Mouse (Mus musculus): ENCODE results near the gene Mllt11. TPM values are rescaled to one million over a fixed set of nuclear protein-coding genes. Genes with fewer than 3 reads are reported as not detected.

Gene Mllt11
- polyA plus RNA-seq, 1 experiment = 23.3 TPM

DNA sequence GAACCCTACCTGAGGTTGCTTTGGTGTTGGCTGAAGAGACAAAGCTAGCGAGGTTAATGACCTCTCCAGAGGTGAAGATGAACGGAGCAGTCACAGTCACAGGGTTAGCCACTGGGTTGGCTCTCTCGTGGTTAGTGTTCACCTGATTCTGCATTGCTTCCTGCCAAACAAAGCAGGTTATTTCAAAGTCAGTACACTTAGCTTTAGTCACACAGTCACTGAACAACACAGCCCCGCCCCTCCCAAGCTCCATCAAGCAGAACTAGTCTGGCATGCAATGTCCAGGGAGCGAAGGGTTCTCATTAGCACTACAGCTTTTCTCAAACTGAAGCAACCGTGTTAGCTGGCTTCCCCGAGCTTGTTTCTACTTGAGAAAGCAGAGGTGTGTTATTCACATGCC is 31.8 kb downstream of the Mllt11 start:
- TF ChIP-seq CTCF (IDR thresholded peaks at IDR 0.05; ENCODE audit: low read depth, low read length) (no peak), POLR2A (IDR thresholded peaks at IDR 0.05; ENCODE audit: borderline replicate concordance, low read depth, low read length) (no peak)
- Histone ChIP-seq H3K4me3 (ENCODE audit: insufficient read depth, low read length) (no peak overlapping the region), H3K4me1 (ENCODE audit: control insufficient read depth, insufficient read depth, low read length) (no peaks in the 10 kb centered on the region), H3K27ac (ENCODE audit: insufficient read depth, low read depth, low read length) (no peak overlapping the region)

- no peaks in the 10 kb centered on the region for H3K4me1 ChIP-seq (ENCODE audit: control insufficient read depth, insufficient read depth, low read length)
- no peak overlapping the region for H3K4me3 ChIP-seq (ENCODE audit: insufficient read depth, low read length)
- TF ChIP-seq POLR2A (IDR thresholded peaks at IDR 0.05; ENCODE audit: borderline replicate concordance, low read depth, low read length) (no peak), CTCF (IDR thresholded peaks at IDR 0.05; ENCODE audit: low read depth, low read length) (no peak)
- H3K27ac ChIP-seq (ENCODE audit: insufficient read depth, low read depth, low read length) = no peak overlapping the region
Measured at GRCm38 (mm10) chr3:95199101-95199500, 32.9 kb downstream of the Mllt11 start.

GRCm38 (mm10) chr3:95195772-95196171 is 36.2 kb downstream of the Mllt11 start:
- Histone ChIP-seq H3K27ac (ENCODE audit: insufficient read depth, low read depth, low read length) (no peak overlapping the region), H3K4me1 (ENCODE audit: control insufficient read depth, insufficient read depth, low read length) (no peaks in the 10 kb centered on the region), H3K4me3 (ENCODE audit: insufficient read depth, low read length) (no peak overlapping the region)
- no peak for TF ChIP-seq POLR2A (IDR thresholded peaks at IDR 0.05; ENCODE audit: borderline replicate concordance, low read depth, low read length)
- TF ChIP-seq CTCF (IDR thresholded peaks at IDR 0.05; ENCODE audit: low read depth, low read length) = no peak

DNA sequence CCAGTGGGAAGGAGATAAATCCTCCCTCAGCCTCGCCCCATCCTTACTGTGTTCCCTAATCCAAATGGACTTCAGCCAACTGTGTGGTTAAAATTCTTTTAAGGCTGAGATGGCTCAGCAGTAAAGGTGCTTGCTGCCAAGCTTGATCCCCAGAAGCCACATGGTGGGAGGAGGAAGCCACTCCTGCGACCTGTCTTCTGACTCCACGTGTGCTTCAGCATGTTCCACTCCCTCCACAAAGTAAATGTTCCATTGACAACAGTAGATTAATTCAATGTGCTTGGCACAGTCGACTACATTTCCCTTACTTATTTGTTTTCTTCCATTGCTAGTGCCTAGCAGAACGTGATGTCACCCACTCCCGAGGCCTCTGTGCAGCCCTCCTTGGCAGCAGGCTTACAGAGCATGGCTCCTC is 37.2 kb downstream of the Mllt11 start:
- TF ChIP-seq POLR2A (IDR thresholded peaks at IDR 0.05; ENCODE audit: borderline replicate concordance, low read depth, low read length) = no peak
- TF ChIP-seq CTCF (IDR thresholded peaks at IDR 0.05; ENCODE audit: low read depth, low read length) = no peak
- H3K4me3 ChIP-seq (ENCODE audit: insufficient read depth, low read length) = no peak overlapping the region
- no peak overlapping the region for H3K27ac ChIP-seq (ENCODE audit: insufficient read depth, low read depth, low read length)
- H3K4me1 ChIP-seq (ENCODE audit: control insufficient read depth, insufficient read depth, low read length) = no peaks in the 10 kb centered on the region

DNA sequence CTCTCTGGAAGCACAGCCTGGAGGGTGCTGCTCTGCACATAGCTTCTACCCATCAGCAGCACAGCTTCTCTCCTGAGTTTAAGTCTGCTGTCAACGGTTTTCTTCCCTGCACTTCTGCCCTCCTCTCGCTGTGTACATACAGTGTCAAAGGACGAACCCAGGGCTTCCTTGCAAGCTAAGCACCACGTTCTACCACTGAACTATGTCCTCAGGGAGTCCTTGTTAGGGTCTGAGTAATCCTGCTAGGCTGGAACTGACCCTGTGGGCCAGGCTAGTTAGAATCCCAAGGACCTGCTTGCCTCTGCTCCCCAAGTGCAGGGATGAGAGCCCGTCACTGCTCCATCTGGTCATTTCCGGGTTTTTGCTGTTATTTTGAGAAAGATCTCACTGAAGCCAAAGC is 45.1 kb downstream of the Mllt11 start:
- Histone ChIP-seq H3K4me1 (ENCODE audit: control insufficient read depth, insufficient read depth, low read length) (no peaks in the 10 kb centered on the region), H3K4me3 (ENCODE audit: insufficient read depth, low read length) (no peak overlapping the region), H3K27ac (ENCODE audit: insufficient read depth, low read depth, low read length) (no peak overlapping the region)
- TF ChIP-seq POLR2A (IDR thresholded peaks at IDR 0.05; ENCODE audit: borderline replicate concordance, low read depth, low read length) = no peak
- TF ChIP-seq CTCF (IDR thresholded peaks at IDR 0.05; ENCODE audit: low read depth, low read length) = no peak

DNA sequence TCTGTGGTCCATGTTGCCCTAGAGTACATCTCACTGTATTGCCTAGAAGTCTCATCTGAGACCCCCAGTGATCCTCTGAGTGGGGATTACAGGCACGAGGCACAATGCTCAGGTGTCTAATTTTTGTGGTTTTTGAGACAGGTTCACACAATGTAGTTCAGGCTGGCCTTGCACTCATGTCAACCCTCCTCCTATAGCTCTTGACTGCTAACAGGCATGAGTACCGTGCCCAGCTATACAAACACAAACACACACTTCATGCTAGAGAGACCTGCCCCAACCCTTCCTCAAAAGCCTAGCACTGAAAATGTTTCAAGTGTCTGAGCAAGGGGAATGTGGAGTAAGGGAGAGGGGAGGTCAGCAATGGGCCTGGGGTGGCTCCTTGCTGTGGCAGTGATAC is 45.9 kb downstream of the Mllt11 start:
- Histone ChIP-seq H3K27ac (ENCODE audit: insufficient read depth, low read depth, low read length) (no peak overlapping the region), H3K4me3 (ENCODE audit: insufficient read depth, low read length) (no peak overlapping the region), H3K4me1 (ENCODE audit: control insufficient read depth, insufficient read depth, low read length) (no peaks in the 10 kb centered on the region)
- no peak for TF ChIP-seq POLR2A (IDR thresholded peaks at IDR 0.05; ENCODE audit: borderline replicate concordance, low read depth, low read length)
- TF ChIP-seq CTCF (IDR thresholded peaks at IDR 0.05; ENCODE audit: low read depth, low read length) = no peak

DNA sequence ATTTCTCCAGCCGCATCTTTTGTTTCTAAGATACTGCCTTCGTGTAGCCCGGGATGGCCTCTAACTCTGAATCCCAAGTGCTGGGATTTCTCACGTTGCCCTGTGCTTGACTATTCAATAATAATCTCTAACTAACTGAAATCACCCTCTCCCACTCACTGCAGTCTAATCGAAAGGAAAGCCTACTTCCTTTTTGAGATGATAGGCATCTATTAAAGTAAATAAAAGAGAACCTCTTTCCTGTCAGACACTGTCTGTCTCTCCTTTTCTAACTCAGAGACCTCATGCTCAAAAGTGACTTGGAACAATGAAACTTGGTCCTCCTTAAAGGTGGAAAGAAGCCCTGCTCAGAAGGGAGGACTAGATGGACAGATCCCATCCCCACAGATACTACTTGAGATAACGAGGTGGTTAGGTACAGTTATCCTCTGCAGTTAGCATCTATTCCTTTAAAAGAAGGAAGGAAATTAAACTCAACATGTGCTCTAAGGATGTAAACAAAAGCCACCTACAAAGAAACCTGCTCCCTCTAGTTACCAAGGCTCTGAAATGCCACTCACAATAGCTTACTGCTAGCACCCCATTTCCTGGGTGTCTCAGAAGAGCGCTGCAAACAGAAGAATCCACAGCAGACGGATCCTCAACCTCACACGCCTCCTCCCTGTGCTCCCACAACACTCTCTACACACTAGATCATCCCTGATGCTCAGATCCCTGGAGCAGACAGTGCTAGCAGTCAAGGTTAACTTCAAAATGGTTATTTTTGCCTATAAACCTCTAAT is 47.0 kb downstream of the Mllt11 start:
- no peak overlapping the region for H3K27ac ChIP-seq (ENCODE audit: insufficient read depth, low read depth, low read length)
- no peak for TF ChIP-seq CTCF (IDR thresholded peaks at IDR 0.05; ENCODE audit: low read depth, low read length)
- no peak for TF ChIP-seq POLR2A (IDR thresholded peaks at IDR 0.05; ENCODE audit: borderline replicate concordance, low read depth, low read length)
- no peak overlapping the region for H3K4me3 ChIP-seq (ENCODE audit: insufficient read depth, low read length)
- no peaks in the 10 kb centered on the region for H3K4me1 ChIP-seq (ENCODE audit: control insufficient read depth, insufficient read depth, low read length)

DNA sequence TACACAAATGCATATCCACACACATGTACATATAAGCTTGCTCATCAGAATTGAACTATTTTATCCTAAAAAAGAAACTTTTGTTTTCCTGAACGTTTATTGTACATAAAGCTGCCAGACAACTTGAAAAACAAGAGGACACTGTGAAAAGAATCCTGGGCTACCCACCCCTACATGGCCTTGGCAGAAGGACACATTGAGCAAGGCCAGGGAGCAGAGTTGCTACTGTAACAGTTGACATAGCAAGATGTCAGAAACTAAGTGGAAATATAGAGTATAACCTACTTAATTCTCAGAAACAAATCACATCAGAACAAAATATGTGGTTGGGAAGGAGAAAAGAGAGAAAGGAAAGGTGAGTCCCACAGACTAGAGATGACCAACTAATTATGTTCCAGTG is 50.1 kb downstream of the Mllt11 start:
- TF ChIP-seq POLR2A (IDR thresholded peaks at IDR 0.05; ENCODE audit: borderline replicate concordance, low read depth, low read length) (no peak), CTCF (IDR thresholded peaks at IDR 0.05; ENCODE audit: low read depth, low read length) (no peak)

GRCm38 (mm10) chr3:95179890-95180289 is 52.1 kb downstream of the Mllt11 start:
- TF ChIP-seq CTCF (IDR thresholded peaks at IDR 0.05; ENCODE audit: low read depth, low read length) (no peak), POLR2A (IDR thresholded peaks at IDR 0.05; ENCODE audit: borderline replicate concordance, low read depth, low read length) (no peak)
- H3K4me1 ChIP-seq (ENCODE audit: control insufficient read depth, insufficient read depth, low read length) = no peaks in the 10 kb centered on the region
- no peak overlapping the region for H3K4me3 ChIP-seq (ENCODE audit: insufficient read depth, low read length)
- no peak overlapping the region for H3K27ac ChIP-seq (ENCODE audit: insufficient read depth, low read depth, low read length)

More for the DNA sequence above, 50.1 kb downstream of the Mllt11 start:
- no peaks in the 10 kb centered on the region for H3K4me1 ChIP-seq (ENCODE audit: control insufficient read depth, insufficient read depth, low read length)
- no peak overlapping the region for H3K4me3 ChIP-seq (ENCODE audit: insufficient read depth, low read length)
- H3K27ac ChIP-seq (ENCODE audit: insufficient read depth, low read depth, low read length) = no peak overlapping the region

DNA sequence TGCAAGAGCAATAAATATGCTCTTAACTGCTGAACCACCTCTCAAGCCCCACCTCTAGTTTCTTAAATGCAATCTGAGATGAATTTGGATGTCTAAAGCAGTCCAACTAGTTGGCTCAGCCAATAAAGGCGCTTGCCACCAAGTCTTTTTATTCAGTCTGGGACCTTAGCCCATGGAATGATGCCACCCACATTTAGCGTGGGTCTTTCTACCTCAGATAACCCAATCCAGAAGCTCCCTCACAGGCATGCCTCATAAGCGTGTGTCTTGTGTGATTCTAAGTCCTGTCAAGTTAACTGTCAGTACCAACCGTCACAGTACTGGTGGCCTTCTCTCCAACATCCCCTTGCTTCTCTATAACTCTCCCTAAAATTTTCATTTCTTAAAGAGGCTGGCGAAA is 53.0 kb downstream of the Mllt11 start:
- Histone ChIP-seq H3K4me3 (ENCODE audit: insufficient read depth, low read length) (no peak overlapping the region), H3K27ac (ENCODE audit: insufficient read depth, low read depth, low read length) (no peak overlapping the region), H3K4me1 (ENCODE audit: control insufficient read depth, insufficient read depth, low read length) (no peaks in the 10 kb centered on the region)
- no peak for TF ChIP-seq CTCF (IDR thresholded peaks at IDR 0.05; ENCODE audit: low read depth, low read length)
- no peak for TF ChIP-seq POLR2A (IDR thresholded peaks at IDR 0.05; ENCODE audit: borderline replicate concordance, low read depth, low read length)
